Mouse (Mus musculus) left cerebral cortex, postnatal 14 days (tissue): ENCODE results near the gene Hist1h2af. TPM values are rescaled to one million over a fixed set of nuclear protein-coding genes. Genes with fewer than 3 reads are reported as not detected.
A peak's percentile ranks its signal among the peaks of the same experiment; 100 is the strongest.
"Not testable (repeated sequence)": the region's sequence is repeated elsewhere in the genome, so short reads cannot be mapped to it uniquely, and the experiment has no call there.

ENCODE experiments used
- DNase-seq, 2 experiments: peaks; one replicate each; pipeline ENCODE4 v3.0.0; 2021 to 2022; ENCODE audit warnings: low spot score in 2 of 2, mixed read lengths in 1 of 2
- intact Hi-C: fragments of 180-260 bp; cut with DNase I; formaldehyde crosslinking; loops from one replicate; pipeline ENCODE4 v1.15.1; 2025
- total RNA-seq, 2 experiments: library from RNA; stranded (reverse); gene quantifications; 2 replicates each; pipeline ENCODE4 v1.2.3; 2021

Gene Hist1h2af
- total RNA-seq, 2 experiments from 2014 or later: 4.3 to 21.5 TPM

DNA sequence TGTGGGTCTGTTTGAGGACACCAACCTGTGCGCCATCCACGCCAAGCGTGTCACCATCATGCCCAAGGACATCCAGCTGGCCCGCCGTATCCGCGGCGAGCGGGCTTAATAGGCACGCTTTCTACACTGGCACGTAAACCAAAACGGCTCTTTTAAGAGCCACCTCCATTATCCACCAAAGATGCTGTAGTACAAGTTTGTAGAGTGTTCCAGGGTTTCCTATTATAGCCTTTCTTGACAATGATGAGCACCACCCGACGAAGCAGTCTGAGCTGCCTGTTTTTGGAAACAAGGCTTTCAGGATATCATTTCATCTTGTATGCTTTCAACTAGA lies 11.0 kb downstream of the Hist1h2af start:
- intact Hi-C loops, DNase-seq: not testable (repeated sequence)

DNA sequence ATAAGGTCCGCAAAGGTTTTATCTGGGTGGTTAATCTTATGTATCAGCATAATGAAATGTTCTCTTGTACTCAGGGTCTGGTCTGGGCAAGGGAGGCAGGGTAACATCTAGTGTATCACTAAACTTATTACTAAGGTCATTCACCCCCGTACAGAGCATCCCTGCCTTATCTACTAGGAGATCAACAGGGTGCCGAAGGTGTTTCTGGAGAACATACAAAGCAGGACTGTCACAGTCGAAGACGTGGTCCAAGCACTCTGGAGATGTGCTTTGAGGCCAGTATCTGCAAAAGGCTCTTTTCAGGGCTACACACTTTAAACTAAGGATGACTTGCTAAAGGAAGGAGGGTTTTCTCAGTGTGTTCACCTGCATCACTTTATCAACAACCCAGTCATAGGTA lies 13.0 kb downstream of the Hist1h2af start:
- DNase-seq: no peak
- intact Hi-C loops: no loop called here

DNA sequence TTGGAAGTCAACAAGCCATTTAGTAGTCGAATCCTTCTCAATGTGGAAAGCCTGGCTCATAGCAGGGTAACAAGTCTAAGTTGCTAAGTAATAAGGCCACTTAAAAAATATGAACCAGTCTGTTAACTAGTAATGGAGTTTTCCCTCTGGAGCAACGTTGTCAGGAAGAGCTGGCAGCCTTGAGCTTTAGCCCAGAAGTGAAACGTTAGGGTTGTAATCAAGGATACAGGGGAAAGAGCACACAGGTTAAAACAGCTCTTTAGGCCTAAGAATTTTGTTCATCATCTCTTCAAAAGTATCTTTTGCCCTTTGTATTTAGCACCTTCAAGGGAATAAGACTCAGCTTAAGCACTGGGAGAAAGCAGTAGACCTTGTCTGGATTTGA lies 17.0 kb downstream of the Hist1h2af start:
- intact Hi-C loops: no loop called here
- no peak for DNase-seq

DNA sequence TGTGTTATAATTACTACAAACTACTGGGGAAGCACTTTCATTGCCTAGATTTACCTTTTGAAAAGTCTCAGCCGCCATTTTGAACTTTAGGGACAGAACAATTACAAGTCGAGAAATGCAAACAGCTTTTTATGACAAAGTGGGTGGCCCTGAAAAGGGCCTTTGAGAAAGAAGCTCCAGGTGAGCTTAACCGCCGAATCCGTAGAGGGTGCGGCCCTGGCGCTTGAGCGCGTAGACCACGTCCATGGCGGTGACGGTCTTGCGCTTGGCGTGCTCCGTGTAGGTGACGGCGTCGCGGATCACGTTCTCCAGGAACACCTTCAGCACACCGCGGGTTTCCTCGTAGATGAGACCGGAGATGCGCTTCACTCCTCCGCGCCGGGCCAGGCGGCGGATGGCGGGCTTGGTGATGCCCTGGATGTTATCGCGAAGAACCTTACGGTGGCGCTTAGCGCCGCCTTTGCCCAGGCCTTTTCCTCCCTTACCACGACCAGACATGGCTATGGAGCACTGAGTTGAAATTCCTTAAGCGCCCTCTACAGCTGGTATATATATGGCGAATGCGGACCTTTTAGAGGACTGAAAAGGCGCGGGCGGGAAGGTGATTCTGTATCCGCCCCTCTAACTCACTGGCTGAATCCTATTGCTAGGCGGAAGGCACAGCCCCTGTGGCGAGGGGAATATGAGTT lies 17.6 kb downstream of the Hist1h2af start, which contains the start of gene Hist1h4f:
Hist1h4f (minus strand) TSS at position 503 of the 689 bp plus-strand sequence.
- intact Hi-C loops: not testable (repeated sequence)
- DNase-seq: peak; percentile 91 to 92

DNA sequence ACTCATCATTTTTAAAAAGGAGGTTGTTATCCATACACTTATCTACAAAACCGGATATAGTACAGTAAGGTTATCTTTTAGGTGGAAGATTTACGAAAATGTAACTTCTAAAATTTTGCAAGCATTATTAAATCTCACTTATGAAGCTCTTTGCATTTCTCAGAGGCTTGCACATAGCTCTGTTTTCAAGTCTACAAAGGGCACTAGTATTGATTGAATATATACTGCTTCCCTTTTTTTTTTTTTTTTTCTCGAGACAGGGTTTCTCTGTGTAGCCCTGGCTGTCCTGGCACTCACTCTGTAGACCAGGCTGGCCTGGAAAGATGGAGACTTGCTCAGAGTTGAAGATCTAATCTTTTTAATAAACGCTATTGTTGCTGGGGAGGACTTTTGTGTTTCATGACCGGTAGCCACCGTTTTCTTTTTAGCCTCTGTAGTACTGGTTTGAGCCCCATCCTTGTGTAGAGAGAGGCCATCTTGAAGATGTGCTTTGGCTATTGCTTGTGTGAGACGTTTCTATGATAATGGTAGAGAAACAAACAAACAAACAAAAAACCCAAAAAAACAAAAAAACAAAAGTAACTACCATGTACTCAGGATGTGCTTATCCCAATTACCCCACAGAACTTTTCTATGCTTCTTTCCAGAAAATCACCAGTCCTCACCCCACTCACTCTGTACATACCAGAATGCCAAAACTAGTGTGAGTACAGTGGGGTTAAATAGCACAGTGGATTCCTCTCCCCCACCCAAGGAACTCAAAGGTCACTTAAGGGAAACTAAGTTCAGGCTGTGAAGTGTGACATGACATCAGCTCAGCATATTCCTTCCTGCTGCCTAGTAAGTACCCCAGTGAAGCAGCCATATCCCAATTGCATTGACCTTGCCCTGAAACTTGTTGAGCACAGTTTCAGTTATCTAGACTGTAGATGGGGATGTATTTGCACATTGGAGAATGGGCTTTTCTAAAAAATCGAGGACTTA lies 18.5 kb downstream of the Hist1h2af start:
- intact Hi-C loops: no loop called here
- DNase-seq: no peak

DNA sequence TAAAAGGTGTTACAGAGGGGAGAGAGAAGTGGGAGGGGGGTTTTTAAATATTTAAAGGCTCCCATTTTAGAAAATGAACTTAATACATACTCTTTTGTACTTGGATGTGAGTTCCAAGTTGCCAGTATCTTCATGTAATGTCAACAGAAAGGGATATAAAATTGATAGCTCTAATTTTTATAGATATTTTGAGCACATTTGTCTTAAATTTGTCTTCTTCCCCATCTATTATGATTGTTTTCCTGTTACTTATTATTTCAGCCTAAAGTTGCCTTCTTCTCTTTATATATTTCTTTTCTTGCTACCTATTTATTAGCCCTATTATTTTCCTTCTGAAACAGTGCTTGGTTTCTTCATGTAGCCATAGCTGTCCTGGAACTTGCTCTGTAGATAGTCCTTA lies 19.3 kb downstream of the Hist1h2af start, which contains the start of gene Hist1h1d:
Hist1h1d (plus strand) TSS at position 301 of the 400 bp plus-strand sequence.
- intact Hi-C loops: no loop called here
- no peak for DNase-seq

DNA sequence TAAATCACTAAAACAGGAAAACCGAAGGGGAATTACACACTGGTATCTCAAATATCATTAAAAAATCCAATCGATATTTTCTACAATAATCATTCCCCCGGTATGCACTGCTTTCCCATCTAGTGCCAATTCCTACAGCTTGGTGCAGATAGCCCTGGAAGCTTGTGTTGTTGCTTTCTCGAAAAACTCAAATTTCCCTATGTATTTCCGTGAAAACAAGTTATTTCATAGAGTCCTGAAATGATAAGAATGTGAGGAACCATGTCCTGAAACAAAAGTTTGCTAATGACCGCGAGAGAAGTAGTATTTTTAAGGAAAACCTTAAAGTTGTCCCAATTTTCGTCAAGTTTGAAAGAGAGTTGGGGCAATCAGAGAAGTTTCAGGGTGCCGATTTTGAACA lies 20.7 kb downstream of the Hist1h2af start:
- DNase-seq: no peak
- intact Hi-C loops: no loop called here

DNA sequence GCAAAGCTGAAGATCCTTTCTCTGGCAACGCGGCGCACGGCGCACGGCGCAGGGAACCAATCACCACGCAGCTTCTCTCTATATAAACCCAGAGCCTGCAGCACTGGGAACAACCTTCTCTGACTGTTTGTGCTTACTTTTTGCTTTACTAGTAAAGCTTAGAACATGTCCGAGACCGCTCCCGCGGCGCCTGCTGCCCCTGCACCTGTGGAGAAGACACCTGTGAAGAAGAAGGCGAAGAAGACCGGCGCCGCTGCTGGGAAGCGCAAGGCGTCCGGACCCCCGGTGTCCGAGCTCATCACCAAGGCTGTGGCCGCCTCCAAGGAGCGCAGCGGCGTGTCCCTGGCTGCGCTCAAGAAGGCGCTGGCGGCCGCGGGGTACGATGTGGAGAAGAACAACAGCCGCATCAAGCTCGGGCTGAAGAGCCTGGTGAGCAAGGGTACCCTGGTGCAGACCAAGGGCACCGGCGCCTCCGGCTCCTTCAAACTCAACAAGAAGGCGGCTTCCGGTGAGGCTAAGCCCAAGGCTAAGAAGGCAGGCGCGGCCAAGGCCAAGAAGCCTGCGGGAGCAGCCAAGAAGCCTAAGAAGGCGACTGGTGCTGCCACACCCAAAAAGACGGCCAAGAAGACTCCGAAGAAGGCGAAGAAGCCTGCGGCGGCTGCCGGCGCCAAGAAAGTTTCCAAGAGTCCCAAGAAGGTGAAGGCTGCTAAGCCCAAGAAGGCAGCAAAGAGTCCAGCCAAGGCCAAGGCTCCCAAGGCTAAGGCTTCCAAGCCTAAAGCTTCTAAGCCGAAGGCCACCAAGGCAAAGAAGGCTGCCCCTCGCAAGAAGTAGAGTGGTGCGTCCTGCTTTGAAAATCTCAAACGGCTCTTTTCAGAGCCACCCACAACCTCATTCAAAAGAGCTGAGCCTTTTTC lies 21.5 kb downstream of the Hist1h2af start:
- DNase-seq: peak; percentile 62 to 82
- intact Hi-C loops: no loop called here

DNA sequence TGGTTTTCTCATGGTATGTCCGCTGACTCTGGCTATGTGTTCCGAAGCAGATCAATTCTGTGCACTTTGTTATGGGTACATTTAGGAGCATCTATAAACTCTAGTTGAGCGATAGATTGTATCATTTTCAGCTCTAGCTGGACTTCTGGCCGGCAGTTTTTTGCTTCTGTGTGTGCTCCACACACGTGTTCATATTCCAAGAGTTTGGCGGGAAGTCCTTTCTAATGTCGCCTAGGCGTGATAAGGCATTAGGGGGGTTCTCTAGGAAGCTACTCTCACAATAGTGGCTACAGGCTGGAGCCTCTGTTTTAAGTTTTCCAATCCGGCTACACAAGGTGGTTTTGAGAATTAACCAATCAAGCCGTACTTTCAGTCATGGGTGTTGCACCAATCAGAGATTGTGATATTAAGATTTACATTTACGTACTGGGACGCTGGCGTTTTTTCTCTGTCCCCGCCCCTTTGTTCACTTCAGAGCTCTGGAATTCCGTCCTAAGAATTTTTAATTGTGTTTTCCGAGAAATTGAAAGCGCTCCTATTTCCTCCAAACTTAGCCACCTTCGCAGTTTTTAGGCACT lies 22.2 kb downstream of the Hist1h2af start:
- intact Hi-C loops: no loop called here
- DNase-seq: peak; percentile 75 to 94

DNA sequence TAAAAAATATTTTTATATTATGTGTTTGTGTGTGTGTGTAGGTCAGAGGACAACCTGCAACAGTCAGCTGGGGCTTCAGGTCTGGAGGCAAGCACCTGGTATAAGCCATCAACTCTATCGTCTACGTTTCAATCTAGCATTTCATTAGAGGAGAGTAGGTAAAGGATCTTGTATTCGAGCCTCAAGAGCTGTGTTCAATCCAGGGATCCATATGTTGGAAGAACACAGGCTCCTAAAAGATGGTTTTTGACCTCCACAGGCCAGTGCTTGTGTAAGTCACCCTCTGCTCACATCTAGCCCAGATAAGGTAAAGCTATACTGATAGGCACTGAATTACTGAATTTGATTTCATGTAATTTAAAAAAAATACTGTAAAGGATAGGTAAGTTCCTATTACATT lies 23.2 kb downstream of the Hist1h2af start:
- intact Hi-C loops: no loop called here
- DNase-seq: no peak

DNA sequence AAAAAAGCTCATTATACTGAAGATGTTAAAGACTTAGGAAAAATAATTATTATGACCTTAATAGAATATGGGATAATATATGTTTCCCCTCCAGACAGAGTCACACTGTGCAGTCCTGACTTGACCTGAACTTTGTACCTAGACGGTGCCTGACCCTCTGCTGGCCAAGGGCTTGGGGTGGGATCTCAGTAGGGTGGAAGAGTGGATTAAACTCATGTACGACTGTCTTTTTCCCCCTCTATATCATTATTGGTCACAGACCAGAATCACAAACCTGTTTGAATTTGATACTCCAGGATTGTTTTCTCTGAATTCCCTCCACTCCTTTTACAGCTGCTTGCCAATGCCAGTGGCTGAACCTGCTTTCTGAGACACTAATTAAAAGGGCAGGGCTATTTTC lies 27.0 kb downstream of the Hist1h2af start:
- DNase-seq, intact Hi-C loops: not testable (repeated sequence)

DNA sequence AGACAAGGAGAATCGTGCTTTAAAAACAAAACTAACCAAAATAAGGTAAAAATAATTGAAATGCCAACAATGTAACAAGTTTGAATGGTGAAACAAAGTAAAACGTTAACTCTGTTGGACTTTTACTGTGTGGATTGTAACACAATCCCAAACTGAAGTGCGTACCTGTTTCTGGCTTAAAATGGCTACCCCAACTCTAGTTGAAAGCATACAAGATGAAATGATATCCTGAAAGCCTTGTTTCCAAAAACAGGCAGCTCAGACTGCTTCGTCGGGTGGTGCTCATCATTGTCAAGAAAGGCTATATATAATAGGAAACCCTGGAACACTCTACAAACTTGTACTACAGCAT lies 27.8 kb downstream of the Hist1h2af start:
- DNase-seq, intact Hi-C loops: not testable (repeated sequence)

DNA sequence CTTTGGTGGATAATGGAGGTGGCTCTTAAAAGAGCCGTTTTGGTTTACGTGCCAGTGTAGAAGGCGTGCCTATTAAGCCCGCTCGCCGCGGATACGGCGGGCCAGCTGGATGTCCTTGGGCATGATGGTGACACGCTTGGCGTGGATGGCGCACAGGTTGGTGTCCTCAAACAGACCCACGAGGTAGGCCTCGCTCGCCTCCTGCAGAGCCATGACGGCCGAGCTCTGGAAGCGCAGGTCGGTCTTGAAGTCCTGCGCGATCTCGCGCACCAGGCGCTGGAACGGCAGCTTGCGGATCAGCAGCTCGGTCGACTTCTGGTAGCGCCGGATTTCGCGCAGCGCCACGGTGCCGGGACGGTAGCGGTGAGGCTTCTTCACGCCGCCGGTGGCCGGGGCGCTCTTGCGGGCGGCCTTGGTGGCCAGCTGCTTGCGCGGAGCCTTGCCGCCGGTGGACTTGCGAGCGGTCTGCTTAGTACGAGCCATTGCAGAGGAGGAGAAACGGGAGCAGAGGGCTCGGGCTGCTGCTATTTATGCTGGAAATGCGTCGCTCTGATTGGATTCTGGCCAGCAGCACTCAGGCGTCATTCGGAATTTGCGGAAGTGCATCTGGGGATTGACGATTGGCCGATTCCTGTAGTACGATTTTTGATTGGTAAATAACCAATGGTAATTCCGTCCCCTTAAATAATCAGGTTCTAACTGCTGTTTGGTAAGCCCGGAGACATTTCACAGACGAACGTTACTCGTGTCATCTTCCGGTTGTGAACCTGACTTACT lies 28.4 kb downstream of the Hist1h2af start, which contains the start of gene Hist1h3e:
Hist1h3e (minus strand) TSS at position 487 of the 777 bp plus-strand sequence.
- intact Hi-C loops: not testable (repeated sequence)
- peak; percentile 96 to 98 for DNase-seq

DNA sequence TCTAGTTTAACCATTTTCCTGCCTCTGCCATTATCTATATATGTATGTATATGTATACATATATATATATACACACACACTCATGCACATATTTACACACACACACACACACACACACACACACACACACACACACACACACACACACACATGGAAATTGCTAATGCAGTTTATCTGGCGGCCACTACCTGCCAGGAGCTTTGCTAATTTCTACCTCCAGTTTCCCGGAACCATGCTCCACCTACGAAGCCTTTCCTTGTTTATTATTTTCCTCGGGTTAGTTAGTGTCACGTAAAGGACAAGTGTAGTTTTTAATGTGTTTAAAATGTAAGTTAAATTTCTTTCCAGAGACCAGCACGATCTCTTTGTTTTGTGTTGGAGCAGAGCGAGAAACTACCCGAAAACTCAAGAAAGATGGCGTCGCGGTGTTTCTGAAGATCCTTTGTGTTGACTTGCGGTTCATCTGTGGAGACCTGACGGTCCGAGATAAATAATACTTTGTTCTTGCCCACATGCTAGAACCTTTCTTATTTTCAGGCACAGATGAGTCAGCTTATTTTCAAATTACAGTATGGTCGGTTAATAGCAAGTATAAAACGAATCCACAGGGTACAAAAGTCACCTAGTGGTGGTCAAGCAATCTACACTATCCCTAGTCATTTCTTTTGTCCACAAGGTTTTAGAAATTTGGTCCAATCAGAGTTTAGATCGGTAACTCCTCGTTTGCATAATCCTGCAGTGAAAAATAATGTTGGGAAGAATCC lies 29.2 kb downstream of the Hist1h2af start:
- intact Hi-C loops: no loop called here
- DNase-seq: peak; percentile 45 to 69

DNA sequence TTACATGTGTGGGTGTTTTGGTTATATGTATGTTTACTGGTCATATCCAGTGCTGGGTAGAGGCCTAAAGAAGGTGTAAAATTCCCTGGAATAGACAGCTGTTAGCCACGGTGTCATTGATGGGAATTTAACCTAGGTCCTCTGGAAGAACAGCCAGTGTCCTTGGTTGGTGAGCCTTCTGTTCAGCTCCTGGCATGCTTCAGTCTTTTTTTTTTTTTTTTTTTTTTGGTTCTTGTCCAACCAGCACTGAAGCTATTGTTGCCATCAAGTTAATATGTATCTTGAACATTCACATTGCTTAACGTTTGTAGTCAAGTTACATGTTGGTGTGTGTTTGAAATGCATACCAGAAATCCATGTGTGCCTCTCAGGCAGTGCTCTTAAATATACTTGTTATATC lies 30.8 kb downstream of the Hist1h2af start:
- intact Hi-C loops: no loop called here
- no peak for DNase-seq

DNA sequence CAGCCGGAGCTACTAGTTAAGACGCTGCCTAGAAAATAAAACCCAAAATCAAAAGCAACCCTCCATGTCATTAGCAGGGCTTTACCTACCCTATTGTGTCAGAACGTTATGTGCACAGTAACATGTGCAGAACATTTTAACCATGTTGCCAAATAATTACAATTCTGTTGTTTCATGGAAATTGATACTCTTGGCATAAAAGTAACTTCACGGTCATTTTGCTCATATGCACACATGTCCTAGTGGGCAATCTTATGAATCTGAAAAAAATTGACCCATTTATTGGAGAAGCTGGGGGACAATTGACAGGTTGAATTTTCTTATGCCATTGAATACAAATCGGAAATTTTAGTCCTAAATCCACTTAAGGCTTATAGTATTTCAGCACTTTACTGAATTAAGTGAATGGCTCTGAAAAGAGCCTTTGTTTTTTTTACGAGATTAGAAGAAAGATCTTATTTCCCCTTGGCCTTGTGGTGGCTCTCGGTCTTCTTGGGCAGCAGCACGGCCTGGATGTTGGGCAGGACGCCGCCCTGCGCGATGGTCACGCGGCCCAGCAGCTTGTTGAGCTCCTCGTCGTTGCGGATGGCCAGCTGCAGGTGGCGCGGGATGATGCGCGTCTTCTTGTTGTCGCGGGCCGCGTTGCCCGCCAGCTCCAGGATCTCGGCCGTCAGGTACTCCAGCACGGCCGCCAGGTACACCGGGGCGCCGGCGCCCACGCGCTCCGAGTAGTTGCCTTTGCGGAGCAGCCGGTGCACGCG lies 36.7 kb downstream of the Hist1h2af start:
- intact Hi-C loops, DNase-seq: not testable (repeated sequence)

DNA sequence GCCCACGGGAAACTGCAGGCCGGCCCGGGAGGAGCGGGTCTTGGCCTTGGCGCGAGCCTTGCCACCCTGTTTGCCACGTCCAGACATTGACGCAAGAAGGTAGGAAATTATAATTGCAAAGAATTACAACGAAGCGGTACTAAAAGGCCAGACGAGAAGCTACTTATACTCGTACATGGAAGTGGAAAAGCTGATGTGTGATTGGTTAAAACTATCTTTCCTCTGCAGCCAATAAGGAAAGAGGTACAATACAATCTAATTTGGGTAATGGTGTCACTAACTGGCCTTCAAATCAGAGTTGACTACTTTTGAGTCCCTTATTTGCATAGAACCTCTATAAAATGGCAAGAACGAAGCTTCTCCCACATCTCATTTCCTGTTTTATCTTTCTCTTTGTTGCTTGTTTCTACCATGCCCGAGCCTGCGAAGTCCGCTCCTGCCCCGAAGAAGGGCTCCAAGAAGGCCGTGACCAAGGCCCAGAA lies 37.4 kb downstream of the Hist1h2af start, which contains the start of the genes Hist1h2ae and Hist1h2bg:
Hist1h2ae (minus strand) TSS at position 199 of the 482 bp plus-strand sequence.
Hist1h2bg (plus strand) TSS at position 375 of the 482 bp plus-strand sequence.
- peak; percentile 76 to 95 for DNase-seq
- intact Hi-C loops: no loop called here
